Mouse (Mus musculus) left cerebral cortex, adult 6 months (tissue): ENCODE results near the gene Ppm1e. TPM values are rescaled to one million over a fixed set of nuclear protein-coding genes. Genes with fewer than 3 reads are reported as not detected.

ENCODE experiments used
- long read RNA-seq, 2 experiments: library from polyadenylated mRNA; unstranded; transcript quantifications; one replicate each; pipeline ENCODE4 v2.0.0; 2019 to 2020
- polyA plus RNA-seq: library from polyadenylated mRNA; unstranded; fragments of <200 nt; fragmentation: Nextera tagmentation; gene quantifications from 2 replicates; pipeline ENCODE4 v1.2.3, GENCODE M21; 2021

The Ppm1e gene
- polyA plus RNA-seq, result 13.5 and 21.6 TPM in 2 replicates
- long read RNA-seq, experiment 1, full-length matches to known transcripts, result 1 of 48 reads
- long read RNA-seq, experiment 1, partial matches to known transcripts, result 3 of 48 reads
- long read RNA-seq, experiment 1, other reads (novel, unspliced or antisense), result 44 of 48 reads
- long read RNA-seq, experiment 2, partial matches to known transcripts, result 0 of 35 reads
- long read RNA-seq, experiment 2, other reads (novel, unspliced or antisense), result 35 of 35 reads

GRCm38 (mm10) chr11:87358331-87359261 is at the start of gene Ppm1e:
Ppm1e (minus strand) TSS chr11:87359023.

DNA sequence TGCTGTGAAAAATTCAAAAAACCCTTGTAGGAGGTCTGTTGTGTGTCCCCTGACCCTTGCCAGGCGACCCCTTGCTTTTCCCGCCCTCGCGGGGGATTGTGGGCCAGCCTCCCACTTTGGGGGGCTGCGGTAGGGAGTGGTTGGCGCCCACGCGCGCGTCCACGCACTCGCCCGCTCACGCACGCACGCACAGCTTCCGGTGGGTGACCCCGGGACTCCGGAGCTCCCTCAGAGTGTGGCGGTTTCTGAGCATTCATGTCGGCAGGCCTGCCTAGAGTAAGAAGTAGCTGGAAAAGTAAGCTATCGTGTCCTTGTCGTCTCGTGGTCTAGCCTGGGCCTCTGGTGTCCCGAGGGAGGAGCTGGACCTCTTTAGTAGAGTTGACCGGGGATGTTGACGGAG is 46.1 kb upstream of the Ppm1e start, which contains the start of the genes Rad51c and Tex14:
Gene Rad51c (minus strand): TSS at position 79 of the 400 bp plus-strand sequence.
Gene Tex14 (plus strand): TSS at position 190 of the 400 bp plus-strand sequence.

Other genes with a start within 250 kb of the Ppm1e start
- gene Ska2, start 249.8 kb downstream of the Ppm1e start, polyA plus RNA-seq, result 7.4 and 10.4 TPM in 2 replicates
- gene Trim37, start 231.9 kb downstream of the Ppm1e start, polyA plus RNA-seq, result 107 and 112 TPM in 2 replicates
- 1.6 and 2.0 TPM in 2 replicates for gene Rad51c, start 45.9 kb upstream of the Ppm1e start, polyA plus RNA-seq
- 0.14 TPM in 1 of 2 replicates, not detected in the other for gene Tex14, start 46.0 kb upstream of the Ppm1e start, polyA plus RNA-seq
- gene Gm11492, start 207.6 kb upstream of the Ppm1e start, polyA plus RNA-seq, result not detected in 2 replicates
- 184 and 248 TPM in 2 replicates for gene Sept4, start 209.9 kb upstream of the Ppm1e start, polyA plus RNA-seq
- gene Mtmr4, start 233.1 kb upstream of the Ppm1e start, polyA plus RNA-seq, result 10.5 and 14.5 TPM in 2 replicates